Mouse (Mus musculus): ENCODE measurements around the gene Naip6.
"Not testable (repeated sequence)": the region's sequence is repeated elsewhere in the genome, so short reads cannot be mapped to it uniquely, and the experiment has no call there.

- not testable (repeated sequence) for TF ChIP-seq CTCF (IDR thresholded peaks at IDR 0.05; ENCODE audit: extremely low read depth, insufficient read length, insufficient replicate concordance, low read depth, low read length); POLR2A (IDR thresholded peaks at IDR 0.05; ENCODE audit: low read depth, low read length)
Observed at GRCm38 (mm10) chr13:100251897-100252296, 65.6 kb downstream of the Naip6 start.

Data from small intestine, adult 2 months (tissue).